Mouse (Mus musculus) hindbrain, postnatal 0 days (tissue): ENCODE measurements around the gene Aldh1l1. TPM values are rescaled to one million over a fixed set of nuclear protein-coding genes. Genes with fewer than 3 reads are reported as not detected.
A peak's percentile ranks its signal among the peaks of the same experiment; 100 is the strongest.

Experiments
- ATAC-seq: fragments of 200-750 bp; cut with Nextera tagmentation; 2 replicates; pipeline ENCODE4 v1.8.0; 2017; ENCODE audit warnings: mild to moderate bottlenecking, moderate TSS enrichment, moderate library complexity
- DNase-seq: peaks from one replicate; pipeline ENCODE4 v3.0.0-alpha.2; 2015; ENCODE audit warnings: low spot score
- H3K27ac ChIP-seq: fragments of 300-500 bp; sonication (generic); 2 replicates; pipeline ENCODE4 v1.5.1; 2014; ENCODE audit warnings: mild to moderate bottlenecking
- H3K27me3 ChIP-seq: fragments of 300-500 bp; sonication (generic); 2 replicates; pipeline ENCODE4 v1.6.1; 2014; ENCODE audit warnings: low read length, mixed read lengths; ENCODE audit not compliant: insufficient read depth
- H3K36me3 ChIP-seq: fragments of 300-500 bp; sonication (generic); 2 replicates; pipeline ENCODE4 v1.6.1; 2014; ENCODE audit warnings: low read length, mixed read lengths; ENCODE audit not compliant: insufficient read depth
- H3K4me1 ChIP-seq: fragments of 300-500 bp; sonication (generic); 2 replicates; pipeline ENCODE4 v1.6.1; 2014; ENCODE audit warnings: antibody characterized with exemption, low read length, mixed read lengths; ENCODE audit not compliant: insufficient read depth
- H3K4me2 ChIP-seq: fragments of 300-500 bp; sonication (generic); 2 replicates; pipeline ENCODE4 v1.6.1; 2014; ENCODE audit warnings: low read depth, mild to moderate bottlenecking, low read length, moderate library complexity, mixed read lengths
- H3K4me3 ChIP-seq: fragments of 300-500 bp; sonication (generic); 2 replicates; pipeline ENCODE4 v1.5.1; 2014; ENCODE audit warnings: low read length
- H3K9ac ChIP-seq: fragments of 300-500 bp; sonication (generic); replicated peaks from 2 replicates; pipeline ENCODE4 v1.6.1; 2014; ENCODE audit warnings: mild to moderate bottlenecking, low read length, moderate library complexity, mixed read lengths
- H3K9me3 ChIP-seq: fragments of 300-500 bp; sonication (generic); 2 replicates; pipeline ENCODE4 v1.6.1; 2016; ENCODE audit warnings: low read length, mixed read lengths
- CTCF ChIP-seq: IDR thresholded peaks from 2 replicates; pipeline ENCODE4 v1.5.1; 2016; ENCODE audit warnings: antibody characterized with exemption, control low read depth, low read depth
- WGBS: fragments of 180-500 bp; shearing (Covaris S2); extraction: QIAGEN DNeasy Blood & Tissue Kit; methylation state at CpG from one replicate; pipeline ENCODE4 v1.1.7; 2014; 5-methylcytosine and 5-hydroxymethylcytosine counted together
- polyA plus RNA-seq: library from polyadenylated mRNA; unstranded; fragments of >200 nt; fragmentation: Nextera tagmentation; extraction: Ambion mirVana; gene quantifications from 2 replicates; pipeline ENCODE4 v1.2.1, GENCODE M21; 2015
- total RNA-seq: library from RNA; depleted of rRNA; stranded (reverse); fragments of >200 nt; gene quantifications from 2 replicates; pipeline ENCODE4 v1.2.3, GENCODE M21; 2014

Gene Aldh1l1
- total and polyA plus RNA-seq, 2 experiments from 2014 or later = 131 to 168 TPM

DNA sequence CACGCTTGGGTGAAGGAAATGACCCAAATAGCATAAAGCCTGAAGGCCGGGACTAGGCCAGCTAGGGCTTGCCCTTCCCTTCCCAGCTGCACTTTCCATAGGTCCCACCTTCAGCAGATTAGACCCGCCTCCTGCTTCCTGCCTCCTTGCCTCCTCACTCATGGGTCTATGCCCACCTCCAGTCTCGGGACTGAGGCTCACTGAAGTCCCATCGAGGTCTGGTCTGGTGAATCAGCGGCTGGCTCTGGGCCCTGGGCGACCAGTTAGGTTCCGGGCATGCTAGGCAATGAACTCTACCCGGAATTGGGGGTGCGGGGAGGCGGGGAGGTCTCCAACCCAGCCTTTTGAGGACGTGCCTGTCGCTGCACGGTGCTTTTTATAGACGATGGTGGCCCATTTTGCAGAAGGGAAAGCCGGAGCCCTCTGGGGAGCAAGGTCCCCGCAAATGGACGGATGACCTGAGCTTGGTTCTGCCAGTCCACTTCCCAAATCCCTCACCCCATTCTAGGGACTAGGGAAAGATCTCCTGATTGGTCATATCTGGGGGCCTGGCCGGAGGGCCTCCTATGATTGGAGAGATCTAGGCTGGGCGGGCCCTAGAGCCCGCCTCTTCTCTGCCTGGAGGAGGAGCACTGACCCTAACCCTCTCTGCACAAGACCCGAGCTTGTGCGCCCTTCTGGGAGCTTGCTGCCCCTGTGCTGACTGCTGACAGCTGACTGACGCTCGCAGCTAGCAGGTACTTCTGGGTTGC lies 64.1 kb downstream of the Aldh1l1 start:
- TF ChIP-seq CTCF = no peak
- DNase-seq (peak; percentile 72), ATAC-seq (peak; percentile 95)
- Histone ChIP-seq H3K27ac (peak overlapping the region; percentile 48; the same call in 1 of the 2 replicates), H3K4me1 (no peaks in the 10 kb centered on the region), H3K4me3 (peak overlapping the region; percentile 31), H3K4me2 (peak overlapping the region; percentile 52), H3K36me3 (no peaks in the 10 kb centered on the region), H3K9me3 (no peaks in the 10 kb centered on the region), H3K9ac (peak overlapping the region; percentile 46; the same call in 1 of the 2 replicates), H3K27me3 (no peaks in the 10 kb centered on the region)
- WGBS = 14% methylated on average over 25 of the region's 25 CpGs

DNA sequence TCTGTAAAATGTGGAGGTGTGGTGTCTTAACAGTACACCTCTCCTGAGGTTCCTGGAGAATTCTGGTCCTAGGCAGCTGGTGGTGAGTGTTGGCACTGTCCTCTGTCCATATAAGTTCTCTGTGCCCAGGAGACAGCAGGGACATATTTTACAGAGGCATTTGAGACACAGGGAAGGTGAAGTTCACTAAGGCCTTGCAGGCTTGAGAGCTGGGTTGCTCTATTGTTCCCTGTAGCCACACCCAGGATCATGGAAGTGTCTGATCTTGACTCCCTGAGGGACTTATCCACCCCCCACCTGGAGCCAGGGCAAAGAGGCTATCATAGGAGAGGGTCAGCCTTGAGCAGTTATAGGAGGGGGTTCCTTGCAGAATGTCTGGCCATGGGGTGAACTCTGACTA lies 65.0 kb downstream of the Aldh1l1 start:
- Histone ChIP-seq H3K4me1 (no peaks in the 10 kb centered on the region), H3K27ac (peak overlapping the region; percentile 46; the same call in 1 of the 2 replicates), H3K9ac (peak overlapping the region; percentile 46), H3K36me3 (no peaks in the 10 kb centered on the region), H3K27me3 (no peaks in the 10 kb centered on the region), H3K4me3 (peak overlapping the region; percentile 31), H3K9me3 (no peaks in the 10 kb centered on the region), H3K4me2 (peak overlapping the region; percentile 52)
- DNase-seq = no peak
- ATAC-seq = no peak
- TF ChIP-seq CTCF = no peak

DNA sequence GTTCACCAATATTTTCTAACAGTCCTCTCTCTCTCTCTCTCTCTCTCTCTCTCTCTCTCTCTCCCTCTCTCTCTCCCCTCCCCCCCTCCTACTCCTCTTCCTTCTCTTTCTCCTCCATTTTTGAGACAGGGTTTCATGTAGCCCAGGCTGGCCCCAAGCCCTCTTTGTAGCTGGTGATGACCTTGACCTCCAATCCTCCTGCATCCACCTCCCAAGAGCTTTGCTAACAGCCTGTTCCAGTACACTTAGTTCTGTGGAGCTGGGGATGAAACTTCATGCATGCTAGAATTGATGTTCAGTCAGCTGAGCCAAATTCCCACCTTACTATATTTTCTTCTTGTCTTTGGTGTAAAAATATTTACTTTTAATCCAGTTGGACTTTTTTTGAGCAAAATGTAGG lies 67.0 kb downstream of the Aldh1l1 start:
- ATAC-seq (no peak), DNase-seq (no peak)
- no peaks in the 10 kb centered on the region for H3K36me3 ChIP-seq
- H3K9me3 ChIP-seq = no peaks in the 10 kb centered on the region
- H3K4me1 ChIP-seq = no peaks in the 10 kb centered on the region; the same call in 1 of the 2 replicates
- no peak for TF ChIP-seq CTCF
- H3K27ac ChIP-seq = no peak overlapping the region
- no peaks in the 10 kb centered on the region for H3K27me3 ChIP-seq
- H3K4me3 ChIP-seq = peak overlapping the region; percentile 31
- no peak overlapping the region; the same call in 1 of the 2 replicates for H3K9ac ChIP-seq
- peak overlapping the region; percentile 52 for H3K4me2 ChIP-seq

DNA sequence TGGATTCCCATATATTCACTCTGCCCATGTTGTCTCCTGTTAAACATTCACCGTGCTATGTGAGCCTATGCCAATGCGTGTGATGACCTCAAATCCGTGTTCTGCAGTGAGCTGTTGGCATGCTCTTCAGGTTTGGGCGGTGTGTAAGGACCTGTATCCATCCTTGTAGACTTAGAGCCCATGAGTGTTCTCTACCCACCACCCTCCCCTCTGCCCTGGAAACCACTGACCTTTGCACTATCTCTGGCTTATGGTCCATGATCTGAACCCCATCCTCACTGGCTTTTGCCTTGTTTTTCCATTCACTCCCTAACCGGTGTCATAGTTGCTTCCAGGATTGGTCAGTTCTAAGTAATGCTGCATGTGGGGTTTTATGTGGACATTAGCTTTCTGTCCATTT lies 67.5 kb downstream of the Aldh1l1 start:
- H3K9ac ChIP-seq = no peak overlapping the region
- H3K27me3 ChIP-seq = no peaks in the 10 kb centered on the region
- H3K4me2 ChIP-seq = peak overlapping the region; percentile 52
- ATAC-seq = no peak
- no peak for DNase-seq
- no peaks in the 10 kb centered on the region; the same call in 1 of the 2 replicates for H3K4me1 ChIP-seq
- no peak overlapping the region; the same call in 1 of the 2 replicates for H3K4me3 ChIP-seq
- H3K36me3 ChIP-seq = no peaks in the 10 kb centered on the region
- H3K9me3 ChIP-seq = no peaks in the 10 kb centered on the region
- H3K27ac ChIP-seq = no peak overlapping the region
- TF ChIP-seq CTCF = no peak
- 92% methylated on average over 5 of the region's 5 CpGs for WGBS

DNA sequence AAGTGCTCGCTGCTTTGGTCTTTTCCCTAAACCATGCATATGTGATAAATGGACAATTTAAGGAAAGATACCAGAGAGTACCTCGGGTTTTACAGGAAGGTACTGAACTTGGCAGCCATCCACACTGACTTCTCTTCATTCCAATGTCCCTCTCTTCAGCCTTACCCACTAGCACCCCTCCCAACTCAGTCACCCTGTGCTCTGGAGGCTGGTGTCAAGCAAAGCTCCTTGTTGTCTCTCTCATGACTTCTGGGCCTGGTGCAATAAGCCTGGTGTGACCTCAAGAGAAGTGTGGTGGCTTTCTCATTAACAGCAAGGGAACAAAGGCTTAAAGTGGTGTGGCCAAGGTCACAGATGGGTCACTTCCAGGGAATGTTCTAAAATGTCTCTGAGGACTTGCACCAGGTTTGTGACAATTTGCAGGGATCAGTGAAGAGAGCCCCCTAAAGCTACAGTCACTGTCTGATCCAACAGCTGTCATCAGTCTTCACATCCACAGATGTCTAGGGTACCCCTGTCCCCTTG lies 70.4 kb downstream of the Aldh1l1 start:
- Histone ChIP-seq H3K27me3 (no peaks in the 10 kb centered on the region), H3K27ac (no peak overlapping the region), H3K36me3 (no peaks in the 10 kb centered on the region), H3K9me3 (no peaks in the 10 kb centered on the region), H3K4me2 (peak overlapping the region; percentile 27; the same call in 1 of the 2 replicates), H3K9ac (no peak overlapping the region), H3K4me1 (peaks cover 6% of the 10 kb centered on the region), H3K4me3 (no peak overlapping the region)
- no peak for DNase-seq
- no peak for ATAC-seq
- no peak for TF ChIP-seq CTCF
- WGBS = 65% methylated on average over 2 of the region's 2 CpGs

DNA sequence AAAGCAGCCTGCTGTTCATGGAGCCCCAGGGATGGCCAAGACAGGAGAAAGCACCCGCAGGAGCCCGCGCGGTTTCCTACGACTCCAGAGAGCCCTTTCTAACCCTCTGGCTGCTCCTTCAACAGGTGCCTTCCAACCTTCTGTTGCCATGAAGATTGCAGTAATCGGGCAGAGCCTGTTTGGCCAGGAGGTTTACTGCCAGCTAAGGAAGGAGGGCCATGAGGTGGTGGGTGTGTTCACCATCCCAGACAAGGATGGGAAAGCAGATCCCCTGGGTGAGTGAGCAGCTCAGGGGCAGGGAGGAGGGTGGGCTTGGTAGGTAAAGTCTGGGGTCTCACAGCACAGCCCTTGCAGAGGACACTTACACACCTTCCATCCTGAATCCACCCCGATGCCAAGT lies 70.8 kb downstream of the Aldh1l1 start:
- Histone ChIP-seq H3K4me3 (no peak overlapping the region), H3K27ac (no peak overlapping the region), H3K36me3 (no peaks in the 10 kb centered on the region), H3K9ac (no peak overlapping the region), H3K27me3 (no peaks in the 10 kb centered on the region), H3K4me2 (no peak overlapping the region), H3K4me1 (peaks cover 6% of the 10 kb centered on the region), H3K9me3 (no peaks in the 10 kb centered on the region)
- ATAC-seq (no peak), DNase-seq (no peak)
- no peak for TF ChIP-seq CTCF
- WGBS = 91% methylated on average over 7 of the region's 7 CpGs
